Mouse (Mus musculus) small intestine, adult 2 months (tissue): ENCODE measurements at regions not wholly inside any gene's neighbourhood (a gene's known extent, or its start where the extent isn't known, plus 50 kb on each side); places are given as distances from the start of the nearest gene placed in this dataset.

Experiments used
- CTCF ChIP-seq: fragments of 200-500 bp; IDR thresholded peaks from 2 replicates; pipeline ENCODE4 v1.5.1; 2012; ENCODE audit warnings: low read depth, mild to moderate bottlenecking, control low read depth, inconsistent platforms, low read length, moderate library complexity, mixed read lengths; ENCODE audit not compliant: insufficient replicate concordance, insufficient read length; ENCODE audit errors: extremely low read depth
- POLR2A ChIP-seq: fragments of 200-500 bp; IDR thresholded peaks from 2 replicates; pipeline ENCODE4 v1.6.1; 2012; ENCODE audit warnings: low read depth, mild to moderate bottlenecking, control low read depth, inconsistent platforms, low read length, moderate library complexity

DNA sequence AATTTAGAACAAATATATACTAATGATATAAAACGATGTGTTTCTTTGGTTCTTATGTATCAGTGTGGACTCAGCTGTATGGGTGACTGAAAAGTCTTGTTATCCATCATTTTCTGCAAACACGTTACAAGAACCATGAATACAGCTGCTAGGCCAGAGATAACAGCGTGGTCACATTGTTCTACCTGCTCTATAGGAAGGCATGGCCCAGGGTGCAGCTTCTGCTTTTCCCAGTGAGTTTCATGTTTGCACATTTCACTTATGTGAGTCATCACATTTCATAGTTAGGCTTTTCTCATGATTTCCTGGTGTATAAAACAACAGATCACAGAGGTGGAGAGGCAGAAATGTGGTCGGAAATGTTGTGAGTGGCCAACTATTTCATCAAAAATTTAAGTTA is 306.8 kb downstream of the Otol1 start:
- TF ChIP-seq CTCF (no peak), POLR2A (no peak)
